Mouse (Mus musculus): ENCODE measurements around the gene Bcl11b. TPM values are rescaled to one million over a fixed set of nuclear protein-coding genes. Genes with fewer than 3 reads are reported as not detected.

Gene Bcl11b
- polyA plus RNA-seq, 1 experiment from 2014 or later: 28.8 TPM

DNA sequence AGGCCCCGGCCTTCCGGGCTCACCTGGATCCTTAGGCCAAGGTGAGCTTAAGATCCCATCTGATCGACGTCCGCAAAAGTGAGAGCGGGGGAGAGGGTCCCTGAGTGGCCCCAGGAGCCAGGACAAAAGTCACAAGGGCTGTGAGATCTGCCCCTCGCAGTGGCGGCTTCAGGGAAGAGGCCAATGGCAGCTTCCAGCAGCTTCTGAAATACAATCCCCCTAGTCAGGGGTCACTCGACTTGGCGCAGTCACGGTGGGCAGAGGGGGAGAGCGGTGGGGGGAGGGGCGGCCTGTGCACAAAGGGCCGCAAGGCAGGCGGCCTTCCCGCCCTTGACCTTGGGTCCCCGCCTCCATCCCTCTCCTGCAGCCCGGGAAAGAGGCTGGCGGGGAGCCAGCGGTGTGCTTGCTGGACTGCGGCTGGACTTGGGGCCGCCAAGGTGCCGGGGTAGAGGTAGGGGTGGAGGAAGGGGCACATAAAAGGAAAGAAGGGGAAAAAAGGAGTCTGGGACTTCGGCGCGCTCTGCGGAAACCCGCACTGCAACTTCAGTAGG is 23.6 kb downstream of the Bcl11b start:
- peaks cover 91% of the 10 kb centered on the region for H3K4me1 ChIP-seq
- no peak for ATAC-seq (ENCODE audit: insufficient number of reproducible peaks, low FRiP score, low TSS enrichment, low read depth)
- WGBS: 11% methylated on average over 28 of the region's 28 CpGs
- no peaks in the 10 kb centered on the region for H3K36me3 ChIP-seq
- no peaks in the 10 kb centered on the region for H3K9me3 ChIP-seq (replicated peaks)
- H3K4me3 ChIP-seq (replicated peaks): peak overlapping the region; percentile 41
- H3K27ac ChIP-seq (replicated peaks): peak overlapping the region; percentile 72
- H3K9ac ChIP-seq: peak overlapping the region; percentile 37
- no peaks in the 10 kb centered on the region for H3K27me3 ChIP-seq
- peak overlapping the region; percentile 81 for H3K4me2 ChIP-seq (replicated peaks)

DNA sequence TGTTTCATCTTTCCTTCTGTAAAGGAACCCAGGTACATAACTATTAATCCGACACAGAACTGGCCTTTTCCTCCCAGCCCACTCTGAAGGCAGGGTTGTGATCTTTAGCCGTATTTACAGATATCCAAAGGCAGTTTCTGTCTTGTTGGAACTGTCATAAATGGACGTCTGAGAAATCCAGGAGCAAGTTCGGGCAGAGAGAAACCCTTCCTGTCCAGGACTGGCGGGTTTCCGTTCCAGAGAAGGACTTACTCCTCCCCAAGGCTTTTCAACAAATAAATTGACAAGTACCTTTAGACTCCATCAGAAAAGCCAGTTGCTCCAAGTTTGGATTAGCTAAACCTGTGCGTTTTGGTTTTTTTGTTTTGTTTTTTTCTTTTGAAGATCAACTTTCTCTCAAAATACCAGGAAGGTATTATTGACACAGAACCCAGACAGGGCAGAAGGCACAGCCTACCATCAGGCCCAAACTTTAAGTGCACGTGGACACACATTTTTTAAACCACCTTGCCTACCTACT is 24.6 kb downstream of the Bcl11b start:
- H3K9ac ChIP-seq: no peak overlapping the region
- no peaks in the 10 kb centered on the region for H3K27me3 ChIP-seq
- peaks cover 97% of the 10 kb centered on the region for H3K4me1 ChIP-seq
- H3K4me3 ChIP-seq (replicated peaks): no peak overlapping the region
- 47% methylated on average over 8 of the region's 8 CpGs for WGBS
- no peaks in the 10 kb centered on the region for H3K9me3 ChIP-seq (replicated peaks)
- H3K36me3 ChIP-seq: no peaks in the 10 kb centered on the region
- ATAC-seq (ENCODE audit: insufficient number of reproducible peaks, low FRiP score, low TSS enrichment, low read depth): no peak
- H3K4me2 ChIP-seq (replicated peaks): 0 out of 2 replicates have a peak overlapping the region, but pooled peaks have one; percentile 47
- peak overlapping the region; percentile 72 for H3K27ac ChIP-seq (replicated peaks)

DNA sequence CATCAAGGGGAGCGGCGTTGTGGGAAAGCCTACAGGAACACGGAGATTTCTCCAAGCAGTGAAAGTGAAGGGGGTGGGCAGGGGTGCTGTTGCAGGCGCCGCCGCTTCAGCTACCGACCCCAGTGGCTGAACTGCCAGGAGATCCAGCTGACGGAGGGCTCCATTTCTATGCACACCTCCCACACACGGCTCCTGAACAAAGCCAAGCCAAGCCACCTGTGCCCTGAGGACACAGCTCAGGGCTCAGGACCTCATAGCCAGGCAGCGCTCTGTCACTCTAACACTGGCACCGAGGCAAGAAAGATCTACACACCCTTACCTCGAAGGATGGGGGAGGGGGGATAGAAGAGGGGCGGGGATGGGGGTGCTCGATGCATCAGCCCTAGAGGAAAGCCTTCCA is 25.3 kb downstream of the Bcl11b start:
- peak overlapping the region; percentile 47; the same call in 1 of the 2 replicates for H3K4me2 ChIP-seq (replicated peaks)
- no peaks in the 10 kb centered on the region for H3K27me3 ChIP-seq
- no peak overlapping the region for H3K9ac ChIP-seq
- H3K4me1 ChIP-seq: peaks cover 97% of the 10 kb centered on the region
- H3K27ac ChIP-seq (replicated peaks): peak overlapping the region; percentile 61
- WGBS: 19% methylated on average over 14 of the region's 14 CpGs
- ATAC-seq (ENCODE audit: insufficient number of reproducible peaks, low FRiP score, low TSS enrichment, low read depth): no peak
- no peak overlapping the region for H3K4me3 ChIP-seq (replicated peaks)
- no peaks in the 10 kb centered on the region for H3K9me3 ChIP-seq (replicated peaks)
- H3K36me3 ChIP-seq: no peaks in the 10 kb centered on the region

DNA sequence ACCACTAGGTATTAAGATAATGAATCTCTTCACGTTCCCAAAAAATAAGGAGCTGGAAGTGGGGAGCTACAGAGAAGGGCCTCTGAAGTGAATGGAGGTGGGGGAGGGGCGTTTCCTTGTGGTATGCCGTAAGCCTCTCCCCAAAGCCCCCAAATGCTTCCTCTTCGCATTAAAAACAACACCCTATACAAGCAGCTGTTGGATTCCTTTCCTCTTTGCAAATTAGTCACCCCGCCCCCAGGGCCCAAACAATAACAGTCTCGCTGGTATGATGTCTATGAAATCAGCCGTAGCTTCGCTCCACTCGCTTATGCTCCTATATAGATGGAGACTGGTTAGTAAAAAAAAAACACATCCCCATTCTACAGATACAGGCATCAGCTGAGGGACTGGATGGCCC is 25.9 kb downstream of the Bcl11b start:
- Histone ChIP-seq H3K27ac (replicated peaks) (peak overlapping the region; percentile 61; the same call in 1 of the 2 replicates), H3K36me3 (no peaks in the 10 kb centered on the region), H3K4me3 (replicated peaks) (no peak overlapping the region), H3K4me2 (replicated peaks) (peak overlapping the region; percentile 47), H3K4me1 (peaks cover 97% of the 10 kb centered on the region), H3K9me3 (replicated peaks) (no peaks in the 10 kb centered on the region), H3K9ac (no peak overlapping the region), H3K27me3 (no peaks in the 10 kb centered on the region)
- no peak for ATAC-seq (ENCODE audit: insufficient number of reproducible peaks, low FRiP score, low TSS enrichment, low read depth)
- 10% methylated on average over 9 of the region's 9 CpGs for WGBS

DNA sequence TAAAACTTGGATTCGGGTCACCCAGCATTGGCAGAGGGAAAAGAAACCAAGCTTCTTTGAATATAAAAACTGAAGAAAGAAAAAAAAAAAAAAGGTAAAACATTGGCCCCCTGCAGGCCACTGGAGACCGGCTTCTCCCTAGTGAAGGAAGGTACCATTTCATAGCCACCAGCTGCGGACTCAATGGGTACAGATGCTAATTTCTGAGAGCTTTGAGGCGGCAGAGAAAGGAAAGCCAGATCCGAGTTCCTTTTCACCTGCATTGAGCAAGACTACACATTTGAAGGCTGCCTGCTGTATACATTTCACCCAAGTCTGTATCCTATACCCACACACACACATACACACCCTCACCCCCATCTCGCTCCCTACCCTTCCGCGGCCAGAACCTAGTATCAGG is 26.3 kb downstream of the Bcl11b start:
- peak overlapping the region; percentile 71; the same call in 1 of the 2 replicates for H3K27ac ChIP-seq (replicated peaks)
- H3K36me3 ChIP-seq: no peaks in the 10 kb centered on the region
- peak overlapping the region; percentile 9 for H3K4me3 ChIP-seq (replicated peaks)
- H3K9ac ChIP-seq: no peak overlapping the region
- WGBS: 24% methylated on average over 8 of the region's 8 CpGs
- ATAC-seq (ENCODE audit: insufficient number of reproducible peaks, low FRiP score, low TSS enrichment, low read depth): no peak
- H3K27me3 ChIP-seq: no peaks in the 10 kb centered on the region
- H3K4me1 ChIP-seq: peaks cover 99% of the 10 kb centered on the region
- peak overlapping the region; percentile 47 for H3K4me2 ChIP-seq (replicated peaks)
- H3K9me3 ChIP-seq (replicated peaks): no peaks in the 10 kb centered on the region

DNA sequence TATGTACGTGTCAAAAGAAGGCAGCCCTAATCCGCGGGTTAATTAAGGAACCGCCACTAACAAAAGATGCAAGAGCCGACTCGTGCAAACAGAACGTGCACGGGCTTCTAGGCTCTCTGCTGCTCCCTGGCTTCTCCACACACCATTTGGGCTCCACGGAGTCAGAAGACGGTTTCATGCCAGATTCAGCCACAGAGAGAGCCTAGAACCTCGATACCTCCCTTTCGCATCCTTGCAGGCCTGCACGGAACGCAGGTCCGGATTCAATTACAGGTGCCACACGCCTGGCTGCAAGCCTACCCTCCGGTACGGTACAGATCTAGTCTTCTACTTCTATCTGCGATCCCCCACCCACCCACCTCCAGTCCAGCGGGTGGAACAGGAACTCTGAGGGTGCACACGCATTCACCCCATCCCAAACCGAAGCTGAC is 26.8 kb downstream of the Bcl11b start:
- no peak overlapping the region for H3K9ac ChIP-seq
- H3K27ac ChIP-seq (replicated peaks): peak overlapping the region; percentile 71; the same call in 1 of the 2 replicates
- H3K36me3 ChIP-seq: no peaks in the 10 kb centered on the region
- H3K9me3 ChIP-seq (replicated peaks): no peaks in the 10 kb centered on the region
- peak overlapping the region; percentile 9 for H3K4me3 ChIP-seq (replicated peaks)
- WGBS: 14% methylated on average over 22 of the region's 22 CpGs
- no peaks in the 10 kb centered on the region for H3K27me3 ChIP-seq
- H3K4me2 ChIP-seq (replicated peaks): peak overlapping the region; percentile 47
- no peak for ATAC-seq (ENCODE audit: insufficient number of reproducible peaks, low FRiP score, low TSS enrichment, low read depth)
- H3K4me1 ChIP-seq: peaks cover 99% of the 10 kb centered on the region

- H3K4me3 ChIP-seq (replicated peaks): peak overlapping the region; percentile 9
- H3K4me1 ChIP-seq: peaks cover 99% of the 10 kb centered on the region
- H3K27me3 ChIP-seq: no peaks in the 10 kb centered on the region
- no peaks in the 10 kb centered on the region for H3K36me3 ChIP-seq
- H3K9me3 ChIP-seq (replicated peaks): no peaks in the 10 kb centered on the region
- peak overlapping the region; percentile 71 for H3K27ac ChIP-seq (replicated peaks)
- no peak overlapping the region for H3K9ac ChIP-seq
- 13% methylated on average over 14 of the region's 14 CpGs for WGBS
- peak overlapping the region; percentile 47 for H3K4me2 ChIP-seq (replicated peaks)
- no peak for ATAC-seq (ENCODE audit: insufficient number of reproducible peaks, low FRiP score, low TSS enrichment, low read depth)
These were observed 27.4 kb downstream of the Bcl11b start for GRCm38 (mm10) chr12:107975897-107976570.

- peak overlapping the region; percentile 71 for H3K27ac ChIP-seq (replicated peaks)
- no peak overlapping the region for H3K4me3 ChIP-seq (replicated peaks)
- no peak overlapping the region for H3K9ac ChIP-seq
- 31% methylated on average over 10 of the region's 10 CpGs for WGBS
- H3K36me3 ChIP-seq: no peaks in the 10 kb centered on the region
- H3K9me3 ChIP-seq (replicated peaks): no peaks in the 10 kb centered on the region
- no peaks in the 10 kb centered on the region for H3K27me3 ChIP-seq
- peaks cover 98% of the 10 kb centered on the region for H3K4me1 ChIP-seq
- no peak for ATAC-seq (ENCODE audit: insufficient number of reproducible peaks, low FRiP score, low TSS enrichment, low read depth)
- H3K4me2 ChIP-seq (replicated peaks): peak overlapping the region; percentile 47
These were observed 27.9 kb downstream of the Bcl11b start for GRCm38 (mm10) chr12:107975479-107975896.

DNA sequence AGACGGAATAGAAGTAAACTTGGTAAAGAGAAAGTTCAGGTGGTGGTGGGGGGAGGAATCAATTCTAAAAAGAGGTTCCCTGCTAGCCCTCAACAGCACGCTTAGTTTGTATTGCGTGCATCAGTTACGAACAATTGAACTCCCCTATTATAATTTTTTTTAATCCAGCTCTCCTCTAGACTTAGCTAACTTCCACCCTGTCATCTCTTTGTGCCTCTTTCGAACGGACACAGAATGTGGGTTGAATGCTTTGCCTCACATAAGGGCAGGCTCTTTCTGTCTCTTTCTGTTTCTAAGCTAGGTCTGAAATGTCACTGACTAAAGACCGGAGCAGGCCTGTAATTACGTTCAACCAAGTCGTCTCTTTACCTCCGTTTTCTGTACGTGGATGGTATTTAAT is 28.9 kb downstream of the Bcl11b start:
- no peak for ATAC-seq (ENCODE audit: insufficient number of reproducible peaks, low FRiP score, low TSS enrichment, low read depth)
- Histone ChIP-seq H3K4me3 (replicated peaks) (no peak overlapping the region), H3K9me3 (replicated peaks) (no peaks in the 10 kb centered on the region), H3K27me3 (no peaks in the 10 kb centered on the region), H3K4me2 (replicated peaks) (no peak overlapping the region; the same call in 1 of the 2 replicates), H3K36me3 (no peaks in the 10 kb centered on the region), H3K27ac (replicated peaks) (peak overlapping the region; percentile 48; the same call in 1 of the 2 replicates), H3K9ac (no peak overlapping the region), H3K4me1 (peaks cover 94% of the 10 kb centered on the region)
- WGBS: 45% methylated on average over 11 of the region's 11 CpGs

- Histone ChIP-seq H3K36me3 (no peaks in the 10 kb centered on the region), H3K4me2 (replicated peaks) (no peak overlapping the region), H3K27ac (replicated peaks) (peak overlapping the region; percentile 48; the same call in 1 of the 2 replicates), H3K4me1 (peaks cover 92% of the 10 kb centered on the region), H3K4me3 (replicated peaks) (no peak overlapping the region), H3K9ac (no peak overlapping the region), H3K27me3 (no peaks in the 10 kb centered on the region), H3K9me3 (replicated peaks) (no peaks in the 10 kb centered on the region)
- WGBS: 36% methylated on average over 11 of the region's 11 CpGs
- ATAC-seq (ENCODE audit: insufficient number of reproducible peaks, low FRiP score, low TSS enrichment, low read depth): no peak
These were observed 29.8 kb downstream of the Bcl11b start for GRCm38 (mm10) chr12:107973556-107974140.

DNA sequence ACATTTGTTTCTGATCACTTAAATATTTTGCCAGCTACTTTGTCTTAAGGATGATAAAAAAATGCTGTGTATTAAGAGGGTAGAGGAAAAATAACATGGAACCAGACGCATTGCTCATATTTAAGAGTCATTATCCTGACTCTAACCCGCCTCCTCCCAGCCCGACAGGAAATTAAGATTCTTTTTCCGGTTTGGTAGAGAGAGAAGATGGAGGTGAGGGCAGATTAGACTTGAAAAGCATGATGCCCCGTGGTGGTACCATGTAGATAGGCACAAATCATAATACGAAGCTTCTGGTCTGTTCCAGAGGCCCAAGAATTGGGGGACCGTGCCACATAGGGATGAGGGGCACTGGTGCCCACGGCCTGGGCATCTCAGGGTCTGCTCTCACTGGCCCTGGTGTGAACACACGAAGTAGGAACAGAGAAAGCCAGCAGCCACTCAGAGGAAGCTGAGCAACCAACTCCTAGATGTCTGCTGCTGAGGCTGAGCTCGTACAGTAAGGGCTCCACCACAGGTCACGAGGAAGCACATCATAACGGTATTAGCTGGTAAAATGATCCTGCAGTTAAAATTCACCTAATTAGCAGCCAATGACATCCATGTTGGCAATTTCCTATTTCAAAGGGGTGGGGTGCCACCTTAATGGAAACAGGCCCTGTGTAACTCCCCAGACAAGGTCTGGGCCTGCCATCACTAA is 32.2 kb downstream of the Bcl11b start:
- H3K36me3 ChIP-seq: no peaks in the 10 kb centered on the region
- H3K9me3 ChIP-seq (replicated peaks): no peaks in the 10 kb centered on the region
- no peak overlapping the region for H3K9ac ChIP-seq
- no peak overlapping the region for H3K27ac ChIP-seq (replicated peaks)
- no peak overlapping the region for H3K4me2 ChIP-seq (replicated peaks)
- H3K4me1 ChIP-seq: peaks cover 86% of the 10 kb centered on the region
- 59% methylated on average over 12 of the region's 12 CpGs for WGBS
- H3K4me3 ChIP-seq (replicated peaks): no peak overlapping the region
- no peak for ATAC-seq (ENCODE audit: insufficient number of reproducible peaks, low FRiP score, low TSS enrichment, low read depth)
- no peaks in the 10 kb centered on the region for H3K27me3 ChIP-seq
